Mouse (Mus musculus) layer of hippocampus, postnatal 25 days (tissue): ENCODE measurements at regions not wholly inside any gene's neighbourhood (a gene's known extent, or its start where the extent isn't known, plus 50 kb on each side); places are given as distances from the start of the nearest gene placed in this dataset.

Experiments used
- DNase-seq, 2 experiments: peaks; one replicate each; pipeline ENCODE4 v3.0.0; 2022; ENCODE audit warnings: mixed read lengths in 2 of 2, low spot score in 1 of 2; ENCODE audit errors: extremely low spot score in 1 of 2

- DNase-seq: no peak
Observed at GRCm38 (mm10) chr8:104049181-104049580, 52.2 kb upstream of the Cdh5 start.

- DNase-seq: peak; percentile 53 to 77
Observed at GRCm38 (mm10) chr8:104050694-104051539, 50.5 kb upstream of the Cdh5 start.

- no peak for DNase-seq
Observed at GRCm38 (mm10) chr8:104051540-104051882, 49.9 kb upstream of the Cdh5 start.
